28 mouse cellular contexts compared by ENCODE assay signal in the genomic region with DNA sequence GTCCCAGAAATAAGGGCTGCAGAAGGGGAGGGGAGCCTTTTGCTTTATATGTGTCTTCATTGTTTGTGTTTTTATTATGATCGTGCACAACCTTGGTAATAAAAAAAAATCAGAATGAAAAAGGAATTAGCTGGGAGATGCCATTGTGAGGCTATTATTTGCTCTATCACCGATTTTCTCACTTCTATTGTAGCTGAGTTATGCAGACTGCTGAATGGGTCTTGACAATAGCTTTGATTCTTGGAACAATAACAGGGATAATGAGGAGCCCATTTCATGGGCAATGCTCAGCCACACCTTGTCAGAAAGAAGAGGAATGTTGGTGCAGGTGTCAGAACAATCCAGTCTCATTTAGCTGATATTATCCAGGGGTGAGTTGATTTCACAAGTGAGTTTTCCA.
DNase-seq lines count a peak whose midpoint lies in the region; ATAC-seq lines count a peak whose summit lies in the region.
"Had no signal": no experiment of that assay in that cellular context is flagged by ENCODE, and none has a peak within 500 bp of the region (broad histone marks: within the 10 kb centered on the region; RNA-seq: fewer than 3 reads in every experiment).

No protein-coding gene starts in this region.

- DNase-seq in midbrain, embryonic 11.5 days (ENCODE audit: low spot score, missing footprints): peak; percentile 78
- DNase-seq in R1 (ENCODE audit: low read depth, low spot score): peak; percentile 40
- DNase-seq in ZHBTc4 (ENCODE audit: low read depth, low spot score): peak; percentile 79
- no peak for DNase-seq in right cerebral cortex, postnatal 14 days
- DNase-seq: adrenal gland, adult 8-10 months; adrenal gland, postnatal 14 days; adrenal gland, postnatal 36 days; B cell, adult 2 months; cerebellum, adult 11 months; cerebellum, adult 18-20 months; cerebellum, adult 8-10 months; cerebellum, adult 9-11 months; cerebellum, postnatal 14 days; cerebellum, postnatal 36 days; embryo, embryonic 11 days had no signal

- no peak overlapping the region for H3K27ac ChIP-seq in midbrain, embryonic 11.5 days (ENCODE audit: low read depth, low read length)
- H3K27ac ChIP-seq in midbrain, embryonic 13.5 days: no peak overlapping the region
- H3K27ac ChIP-seq: embryonic facial prominence, embryonic 13.5 days; embryonic facial prominence, embryonic 15.5 days; forebrain, embryonic 10.5 days; forebrain, embryonic 12.5 days had no signal

- no peaks in the 10 kb centered on the region for H3K27me3 ChIP-seq in midbrain, embryonic 11.5 days (ENCODE audit: control insufficient read depth, insufficient read depth, low read length)
- H3K27me3 ChIP-seq in midbrain, embryonic 13.5 days: 0 out of 2 replicates have a peak, but pooled peaks cover 6% of the 10 kb centered on the region
- H3K27me3 ChIP-seq: embryonic facial prominence, embryonic 13.5 days; embryonic facial prominence, embryonic 15.5 days; forebrain, embryonic 12.5 days had no signal

- H3K9ac ChIP-seq in midbrain, embryonic 11.5 days (ENCODE audit: low read length): no peak overlapping the region
- no peak overlapping the region for H3K9ac ChIP-seq in midbrain, embryonic 13.5 days (replicated peaks)
- H3K9ac ChIP-seq: embryonic facial prominence, embryonic 13.5 days; embryonic facial prominence, embryonic 15.5 days; forebrain, embryonic 12.5 days had no signal

- no peaks in the 10 kb centered on the region for H3K9me3 ChIP-seq in midbrain, embryonic 11.5 days (ENCODE audit: control insufficient read depth, low read length)
- H3K9me3 ChIP-seq in midbrain, embryonic 13.5 days: no peaks in the 10 kb centered on the region
- H3K9me3 ChIP-seq: embryonic facial prominence, embryonic 13.5 days; embryonic facial prominence, embryonic 15.5 days; forebrain, embryonic 10.5 days; forebrain, embryonic 12.5 days; G1E had no signal

- H3K4me2 ChIP-seq in midbrain, embryonic 11.5 days: no peak overlapping the region
- no peak overlapping the region for H3K4me2 ChIP-seq in midbrain, embryonic 13.5 days (replicated peaks)
- H3K4me2 ChIP-seq: embryonic facial prominence, embryonic 13.5 days; embryonic facial prominence, embryonic 15.5 days; forebrain, embryonic 12.5 days had no signal

- H3K4me3 ChIP-seq in midbrain, embryonic 11.5 days (ENCODE audit: low read depth, low read length): no peak overlapping the region
- H3K4me3 ChIP-seq in midbrain, embryonic 13.5 days (replicated peaks): no peak overlapping the region
- H3K4me3 ChIP-seq: embryonic facial prominence, embryonic 13.5 days; embryonic facial prominence, embryonic 15.5 days; erythroblast, embryonic 14.5 days; forebrain, embryonic 10.5 days; forebrain, embryonic 12.5 days had no signal

- H3K36me3 ChIP-seq in midbrain, embryonic 11.5 days (ENCODE audit: control insufficient read depth, insufficient read depth, low read length): no peaks in the 10 kb centered on the region
- no peaks in the 10 kb centered on the region for H3K36me3 ChIP-seq in midbrain, embryonic 13.5 days
- H3K36me3 ChIP-seq: embryonic facial prominence, embryonic 13.5 days; embryonic facial prominence, embryonic 15.5 days; forebrain, embryonic 10.5 days; forebrain, embryonic 12.5 days; G1E had no signal

- WGBS in midbrain, embryonic 11.5 days: 62% methylated on average over 2 of the region's 2 CpGs
- 52% methylated on average over 2 of the region's 2 CpGs for WGBS in midbrain, embryonic 13.5 days

- H3K4me1 ChIP-seq in midbrain, embryonic 11.5 days (ENCODE audit: control insufficient read depth, insufficient read depth, low read length): no peaks in the 10 kb centered on the region
- no peaks in the 10 kb centered on the region for H3K4me1 ChIP-seq in midbrain, embryonic 13.5 days (replicated peaks)
- H3K4me1 ChIP-seq: embryonic facial prominence, embryonic 13.5 days; embryonic facial prominence, embryonic 15.5 days; forebrain, embryonic 10.5 days; forebrain, embryonic 12.5 days had no signal

- no peak for ATAC-seq in midbrain, embryonic 11.5 days (ENCODE audit: low FRiP score)
- no peak for ATAC-seq in midbrain, embryonic 13.5 days
- no peak for ATAC-seq in cerebellum, adult (ENCODE audit: insufficient number of reproducible peaks, low FRiP score, low TSS enrichment)
- ATAC-seq: activated CD4-positive, CD25-positive, alpha-beta regulatory T cell, adult 4 months; CD4-positive, CD25-positive, alpha-beta regulatory T cell, adult 4 months; forebrain, embryonic 14.5 days; forebrain, embryonic 16.5 days; Patski had no signal
